Mouse (Mus musculus): ENCODE data around the gene Tnfrsf4. TPM values are rescaled to one million over a fixed set of nuclear protein-coding genes. Genes with fewer than 3 reads are reported as not detected.
A peak's percentile ranks its signal among the peaks of the same experiment; 100 is the strongest.

The Tnfrsf4 gene
- polyA plus RNA-seq, 1 experiment = 20.7 TPM

DNA sequence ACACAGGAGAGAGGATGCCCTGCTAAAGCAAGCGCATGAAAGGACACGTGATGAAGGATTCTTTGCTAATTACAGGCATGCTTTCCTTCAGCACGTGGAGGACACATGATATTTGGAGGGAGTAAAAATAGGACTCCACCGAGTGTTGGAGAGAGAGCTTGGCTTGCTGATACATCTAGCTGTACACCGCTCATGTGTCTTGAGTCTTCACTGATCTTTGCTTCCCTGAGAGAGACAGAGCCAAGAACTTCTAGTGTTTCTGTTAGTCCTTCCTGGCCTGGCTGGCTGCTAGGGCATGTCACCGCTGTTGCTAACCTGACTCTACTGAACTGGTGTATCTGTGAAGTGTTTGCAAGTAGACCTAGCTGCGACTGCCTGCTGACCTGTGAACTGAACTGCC, 10.5 kb downstream of the Tnfrsf4 start:
- WGBS = 91% methylated on average over 7 of the region's 7 CpGs
- TF ChIP-seq CTCF (IDR thresholded peaks at IDR 0.05; ENCODE audit: extremely low read depth, insufficient read depth, insufficient read length, insufficient replicate concordance) (no peak), POLR2A (IDR thresholded peaks at IDR 0.05; ENCODE audit: low read depth, low read length) (no peak)
- Histone ChIP-seq H3K27me3 (ENCODE audit: control insufficient read depth, insufficient read depth, low read length) (no peaks in the 10 kb centered on the region), H3K4me3 (ENCODE audit: extremely low read depth, insufficient read depth, insufficient read length) (no peak overlapping the region), H3K4me1 (ENCODE audit: control insufficient read depth, insufficient read depth, insufficient read length) (peaks cover 14% of the 10 kb centered on the region; the same call in 1 of the 2 replicates), H3K27ac (ENCODE audit: insufficient read depth, low read length) (no peak overlapping the region), H3K36me3 (ENCODE audit: control insufficient read depth, insufficient read depth, low read length) (no peaks in the 10 kb centered on the region; the same call in 1 of the 2 replicates)
- no peak for DNase-seq (ENCODE audit: low read depth in 1 of 2, low spot score in 2 of 2)

DNA sequence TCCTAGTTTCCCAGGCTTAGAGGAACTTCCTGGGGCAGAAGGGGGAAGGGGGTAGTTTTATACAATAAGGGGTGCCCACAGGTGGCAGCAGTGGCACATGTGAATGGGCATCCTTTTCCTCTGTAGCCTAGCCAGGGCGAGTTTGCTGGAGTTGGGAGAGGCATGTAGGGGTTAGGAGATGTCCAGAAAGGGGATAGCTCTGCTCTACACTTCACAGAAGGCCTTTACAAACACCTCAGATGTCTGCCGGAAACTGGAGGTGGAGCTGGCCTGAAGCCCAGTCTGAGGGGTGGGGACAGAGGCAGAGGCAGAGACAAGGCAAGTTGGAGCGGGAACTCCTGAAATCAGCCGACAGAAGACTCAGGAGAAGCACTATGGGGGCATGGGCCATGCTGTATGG, 12.4 kb downstream of the Tnfrsf4 start, which contains the start of gene Tnfrsf18:
Gene Tnfrsf18, plus strand, starts transcription at position 152 of the 400 bp plus-strand sequence.
- peak within 1 kb of the TSS; percentile 80 for H3K27ac ChIP-seq (ENCODE audit: insufficient read depth, low read length)
- no peaks in the 10 kb centered on the region for H3K27me3 ChIP-seq (ENCODE audit: control insufficient read depth, insufficient read depth, low read length)
- no peaks in the 10 kb centered on the region; the same call in 1 of the 2 replicates for H3K36me3 ChIP-seq (ENCODE audit: control insufficient read depth, insufficient read depth, low read length)
- peak; percentile 38 for TF ChIP-seq POLR2A (IDR thresholded peaks at IDR 0.05; ENCODE audit: low read depth, low read length)
- peak; percentile 37; the same call in 1 of the 2 replicates for TF ChIP-seq CTCF (IDR thresholded peaks at IDR 0.05; ENCODE audit: extremely low read depth, insufficient read depth, insufficient read length, insufficient replicate concordance)
- DNase-seq (ENCODE audit: low read depth in 1 of 2, low spot score in 2 of 2) = peak in 1 of 2 experiments; percentile 51
- H3K4me3 ChIP-seq (ENCODE audit: extremely low read depth, insufficient read depth, insufficient read length) = peak within 1 kb of the TSS; percentile 60
- WGBS = 2% methylated on average over 4 of the region's 4 CpGs
- peaks cover 16% of the 10 kb centered on the region; the same call in 1 of the 2 replicates for H3K4me1 ChIP-seq (ENCODE audit: control insufficient read depth, insufficient read depth, insufficient read length)

DNA sequence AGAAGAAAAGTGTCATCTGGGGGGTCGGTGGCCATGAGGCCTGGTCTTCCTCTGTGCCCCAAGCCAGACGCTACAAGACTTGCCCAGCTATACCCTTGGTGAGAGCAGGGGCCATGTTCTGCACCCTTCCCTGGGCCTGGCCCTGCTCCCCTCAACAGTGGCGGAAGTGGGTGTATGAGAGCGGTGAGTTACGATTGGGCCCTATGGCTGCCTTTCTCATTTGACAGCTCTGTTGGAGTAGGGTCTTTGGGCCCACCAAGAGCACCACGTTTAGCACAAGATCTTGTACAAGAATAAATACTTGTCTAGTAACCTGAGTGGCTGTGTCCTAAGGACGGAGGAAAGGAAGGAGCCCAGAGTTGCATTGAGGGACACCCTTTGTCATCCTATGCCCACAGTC, 14.9 kb downstream of the Tnfrsf4 start:
- Histone ChIP-seq H3K27ac (ENCODE audit: insufficient read depth, low read length) (no peak overlapping the region), H3K4me1 (ENCODE audit: control insufficient read depth, insufficient read depth, insufficient read length) (peaks cover 37% of the 10 kb centered on the region; the same call in 1 of the 2 replicates), H3K27me3 (ENCODE audit: control insufficient read depth, insufficient read depth, low read length) (no peaks in the 10 kb centered on the region), H3K36me3 (ENCODE audit: control insufficient read depth, insufficient read depth, low read length) (no peaks in the 10 kb centered on the region; the same call in 1 of the 2 replicates), H3K4me3 (ENCODE audit: extremely low read depth, insufficient read depth, insufficient read length) (no peak overlapping the region)
- TF ChIP-seq POLR2A (IDR thresholded peaks at IDR 0.05; ENCODE audit: low read depth, low read length) (no peak), CTCF (IDR thresholded peaks at IDR 0.05; ENCODE audit: extremely low read depth, insufficient read depth, insufficient read length, insufficient replicate concordance) (no peak)
- 90% methylated on average over 7 of the region's 7 CpGs for WGBS
- no peak for DNase-seq (ENCODE audit: low read depth in 1 of 2, low spot score in 2 of 2)

DNA sequence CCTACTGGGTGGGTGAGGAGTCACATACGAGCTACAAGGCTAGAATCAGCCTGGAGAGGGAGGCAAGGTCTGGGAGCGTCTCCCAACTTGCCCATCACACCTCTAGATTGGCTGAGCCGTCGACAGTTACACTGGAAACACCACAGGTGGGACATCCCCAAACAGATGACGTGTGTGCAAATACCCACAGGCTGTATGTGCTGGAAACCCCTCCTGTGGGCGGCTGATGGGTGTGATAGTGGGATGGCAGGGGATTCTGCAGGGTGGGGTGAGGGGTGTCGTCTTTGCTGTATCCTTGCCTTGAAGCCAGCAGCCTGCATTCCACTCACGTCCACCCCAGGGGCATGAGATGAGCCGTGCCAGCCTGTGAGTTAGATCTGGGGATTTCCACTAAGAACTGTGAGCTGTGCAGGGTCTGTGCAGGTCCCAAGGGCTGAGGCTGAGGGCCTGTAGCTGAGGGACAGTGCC, 17.0 kb downstream of the Tnfrsf4 start:
- DNase-seq (ENCODE audit: low read depth in 1 of 2, low spot score in 2 of 2) = no peak
- Histone ChIP-seq H3K27ac (ENCODE audit: insufficient read depth, low read length) (peak overlapping the region; percentile 83), H3K4me3 (ENCODE audit: extremely low read depth, insufficient read depth, insufficient read length) (peak overlapping the region; percentile 43; the same call in 1 of the 2 replicates), H3K4me1 (ENCODE audit: control insufficient read depth, insufficient read depth, insufficient read length) (peaks cover 34% of the 10 kb centered on the region; the same call in 1 of the 2 replicates), H3K36me3 (ENCODE audit: control insufficient read depth, insufficient read depth, low read length) (no peaks in the 10 kb centered on the region; the same call in 1 of the 2 replicates), H3K27me3 (ENCODE audit: control insufficient read depth, insufficient read depth, low read length) (peaks cover 3% of the 10 kb centered on the region)
- TF ChIP-seq POLR2A (IDR thresholded peaks at IDR 0.05; ENCODE audit: low read depth, low read length) (no peak), CTCF (IDR thresholded peaks at IDR 0.05; ENCODE audit: extremely low read depth, insufficient read depth, insufficient read length, insufficient replicate concordance) (no peak)
- 52% methylated on average over 9 of the region's 9 CpGs for WGBS

DNA sequence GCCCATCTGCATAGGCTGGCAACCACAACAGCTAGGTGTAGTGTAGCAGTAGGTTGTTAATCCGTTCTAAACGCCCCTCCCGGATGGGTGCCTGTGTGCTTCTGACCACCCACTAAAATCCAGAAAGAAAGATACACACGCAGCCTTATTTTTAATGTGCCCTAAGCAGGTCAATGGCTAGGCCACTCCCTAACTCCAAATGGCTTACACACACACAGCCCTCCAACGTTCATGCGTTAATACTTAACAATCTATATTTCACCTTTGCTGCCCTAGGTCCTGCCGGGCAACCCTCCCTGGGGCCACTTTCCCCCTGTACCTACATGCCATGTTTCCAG, 17.6 kb downstream of the Tnfrsf4 start:
- Histone ChIP-seq H3K4me3 (ENCODE audit: extremely low read depth, insufficient read depth, insufficient read length) (peak overlapping the region; percentile 43; the same call in 1 of the 2 replicates), H3K27me3 (ENCODE audit: control insufficient read depth, insufficient read depth, low read length) (peaks cover 3% of the 10 kb centered on the region), H3K4me1 (ENCODE audit: control insufficient read depth, insufficient read depth, insufficient read length) (peaks cover 30% of the 10 kb centered on the region; the same call in 1 of the 2 replicates), H3K27ac (ENCODE audit: insufficient read depth, low read length) (peak overlapping the region; percentile 83), H3K36me3 (ENCODE audit: control insufficient read depth, insufficient read depth, low read length) (no peaks in the 10 kb centered on the region; the same call in 1 of the 2 replicates)
- 51% methylated on average over 7 of the region's 7 CpGs for WGBS
- DNase-seq (ENCODE audit: low read depth in 1 of 2, low spot score in 2 of 2) = no peak
- TF ChIP-seq POLR2A (IDR thresholded peaks at IDR 0.05; ENCODE audit: low read depth, low read length) = no peak
- TF ChIP-seq CTCF (IDR thresholded peaks at IDR 0.05; ENCODE audit: extremely low read depth, insufficient read depth, insufficient read length, insufficient replicate concordance) = no peak

DNA sequence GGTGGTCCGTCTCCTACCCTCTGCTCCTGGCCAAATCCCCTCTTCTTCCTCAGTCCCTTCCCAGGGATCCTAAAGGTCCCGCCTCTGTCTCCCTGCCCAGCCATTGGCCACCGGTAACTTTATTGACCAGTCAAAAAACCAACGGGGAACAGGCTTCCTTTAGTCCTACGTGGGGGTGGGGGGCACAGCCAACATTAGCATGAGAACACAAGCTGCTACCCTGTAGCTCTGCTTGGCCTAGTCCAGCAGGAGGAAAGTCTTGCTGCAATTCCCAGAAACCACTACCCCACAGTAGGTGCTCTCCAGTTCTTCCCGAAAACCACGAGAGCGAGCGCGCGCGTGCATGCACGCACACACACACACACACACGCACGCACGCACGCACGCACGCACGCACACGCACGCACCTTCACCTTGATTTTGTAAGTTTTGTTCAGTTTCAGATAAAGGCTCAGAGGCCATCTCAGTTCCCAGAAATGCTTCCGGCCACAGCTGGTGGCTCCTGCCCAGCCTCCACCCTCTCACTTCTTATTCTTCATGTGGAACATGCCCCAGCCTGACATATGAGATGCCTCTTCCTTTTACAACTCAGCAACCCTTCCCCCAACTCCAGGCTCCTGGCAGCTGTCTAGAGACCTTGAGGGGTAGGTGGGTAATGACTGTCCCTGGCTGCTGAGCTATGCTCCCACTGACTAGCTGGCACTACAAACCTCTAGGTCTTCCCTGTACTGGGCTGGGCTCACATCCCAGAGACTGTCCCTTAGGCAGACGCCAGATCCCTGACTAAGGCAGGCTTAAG, 18.1 kb downstream of the Tnfrsf4 start:
- H3K36me3 ChIP-seq (ENCODE audit: control insufficient read depth, insufficient read depth, low read length) = no peaks in the 10 kb centered on the region; the same call in 1 of the 2 replicates
- WGBS = 6% methylated on average over 24 of the region's 24 CpGs
- peak in 1 of 2 experiments; percentile 55 for DNase-seq (ENCODE audit: low read depth in 1 of 2, low spot score in 2 of 2)
- TF ChIP-seq POLR2A (IDR thresholded peaks at IDR 0.05; ENCODE audit: low read depth, low read length) (no peak), CTCF (IDR thresholded peaks at IDR 0.05; ENCODE audit: extremely low read depth, insufficient read depth, insufficient read length, insufficient replicate concordance) (no peak)
- H3K27me3 ChIP-seq (ENCODE audit: control insufficient read depth, insufficient read depth, low read length) = peaks cover 3% of the 10 kb centered on the region
- H3K27ac ChIP-seq (ENCODE audit: insufficient read depth, low read length) = peak overlapping the region; percentile 83
- H3K4me3 ChIP-seq (ENCODE audit: extremely low read depth, insufficient read depth, insufficient read length) = peak overlapping the region; percentile 43; the same call in 1 of the 2 replicates
- H3K4me1 ChIP-seq (ENCODE audit: control insufficient read depth, insufficient read depth, insufficient read length) = peaks cover 26% of the 10 kb centered on the region; the same call in 1 of the 2 replicates

All from spleen, adult 2 months (tissue).